Mouse (Mus musculus) liver, embryonic 12.5 days (tissue): ENCODE results near the gene Egr4. TPM values are rescaled to one million over a fixed set of nuclear protein-coding genes. Genes with fewer than 3 reads are reported as not detected.

ENCODE experiments used
- ATAC-seq: fragments of 200-750 bp; cut with Nextera tagmentation; 2 replicates; pipeline ENCODE4 v1.8.0; 2017; ENCODE audit warnings: moderate number of reproducible peaks, mild to moderate bottlenecking, moderate library complexity
- H3K27ac ChIP-seq: fragments of 300-500 bp; sonication (generic); 2 replicates; pipeline ENCODE4 v1.5.1; 2016; ENCODE audit warnings: mild to moderate bottlenecking
- H3K27me3 ChIP-seq: fragments of 300-500 bp; sonication (generic); replicated peaks from 2 replicates; pipeline ENCODE4 v1.6.1; 2016; ENCODE audit warnings: mild to moderate bottlenecking, moderate library complexity
- H3K36me3 ChIP-seq: fragments of 300-500 bp; sonication (generic); 2 replicates; pipeline ENCODE4 v1.6.1; 2016; ENCODE audit warnings: mild to moderate bottlenecking, moderate library complexity
- H3K4me1 ChIP-seq: fragments of 300-500 bp; sonication (generic); 2 replicates; pipeline ENCODE4 v1.6.1; 2016
- H3K4me2 ChIP-seq: fragments of 300-500 bp; sonication (generic); 2 replicates; pipeline ENCODE4 v1.6.1; 2016; ENCODE audit warnings: mild to moderate bottlenecking, moderate library complexity
- H3K4me3 ChIP-seq: fragments of 300-500 bp; sonication (generic); 2 replicates; pipeline ENCODE4 v1.5.1; 2016; ENCODE audit warnings: mild to moderate bottlenecking, moderate library complexity
- H3K9ac ChIP-seq: fragments of 300-500 bp; sonication (generic); 2 replicates; pipeline ENCODE4 v1.6.1; 2016; ENCODE audit warnings: mild to moderate bottlenecking, moderate library complexity
- H3K9me3 ChIP-seq: fragments of 300-500 bp; sonication (generic); replicated peaks from 2 replicates; pipeline ENCODE4 v1.6.1; 2016; ENCODE audit warnings: mild to moderate bottlenecking, moderate library complexity
- polyA plus RNA-seq: library from polyadenylated mRNA; unstranded; fragments of >200 nt; fragmentation: Nextera tagmentation; extraction: Ambion mirVana; gene quantifications from 2 replicates; pipeline ENCODE4 v1.2.1, GENCODE M21; 2016

The Egr4 gene
- polyA plus RNA-seq, 1 experiment from 2014 or later, result not detected

GRCm38 (mm10) chr6:85465381-85465780 lies 48.0 kb downstream of the Egr4 start:
- H3K36me3 ChIP-seq, result peaks cover 95% of the 10 kb centered on the region
- H3K9ac ChIP-seq, result no peak overlapping the region
- H3K4me2 ChIP-seq, result no peak overlapping the region
- H3K9me3 ChIP-seq, result no peaks in the 10 kb centered on the region
- no peaks in the 10 kb centered on the region for H3K27me3 ChIP-seq
- no peak for ATAC-seq
- no peak overlapping the region for H3K4me3 ChIP-seq
- no peaks in the 10 kb centered on the region for H3K4me1 ChIP-seq
- H3K27ac ChIP-seq, result no peak overlapping the region

Other genes starting within 250 kb of the Egr4 start
- gene Sfxn5, start 180.2 kb downstream of the Egr4 start, polyA plus RNA-seq, result 2.6 and 3.1 TPM in 2 replicates
- 0.68 and 0.79 TPM in 2 replicates for gene Rab11fip5, start 139.0 kb downstream of the Egr4 start, polyA plus RNA-seq
- gene Noto, start 89.7 kb downstream of the Egr4 start, polyA plus RNA-seq, result not detected in 2 replicates
- 41.6 and 45.4 TPM in 2 replicates for gene Smyd5, start 81.6 kb downstream of the Egr4 start, polyA plus RNA-seq
- gene Cct7, start 62.1 kb downstream of the Egr4 start, polyA plus RNA-seq, result 457 and 480 TPM in 2 replicates
- gene Pradc1, start 61.6 kb downstream of the Egr4 start, polyA plus RNA-seq, result 36.9 and 40.8 TPM in 2 replicates
- gene Fbxo41, start 10.6 kb downstream of the Egr4 start, polyA plus RNA-seq, result 0.01 and 0.06 TPM in 2 replicates
- 3.2 and 3.4 TPM in 2 replicates for gene Alms1, start 73.9 kb upstream of the Egr4 start, polyA plus RNA-seq
- not detected in 2 replicates for gene Nat8f7, start 199.6 kb upstream of the Egr4 start, polyA plus RNA-seq